Mouse (Mus musculus): ENCODE measurements around the gene Fcor.

Gene Fcor

DNA sequence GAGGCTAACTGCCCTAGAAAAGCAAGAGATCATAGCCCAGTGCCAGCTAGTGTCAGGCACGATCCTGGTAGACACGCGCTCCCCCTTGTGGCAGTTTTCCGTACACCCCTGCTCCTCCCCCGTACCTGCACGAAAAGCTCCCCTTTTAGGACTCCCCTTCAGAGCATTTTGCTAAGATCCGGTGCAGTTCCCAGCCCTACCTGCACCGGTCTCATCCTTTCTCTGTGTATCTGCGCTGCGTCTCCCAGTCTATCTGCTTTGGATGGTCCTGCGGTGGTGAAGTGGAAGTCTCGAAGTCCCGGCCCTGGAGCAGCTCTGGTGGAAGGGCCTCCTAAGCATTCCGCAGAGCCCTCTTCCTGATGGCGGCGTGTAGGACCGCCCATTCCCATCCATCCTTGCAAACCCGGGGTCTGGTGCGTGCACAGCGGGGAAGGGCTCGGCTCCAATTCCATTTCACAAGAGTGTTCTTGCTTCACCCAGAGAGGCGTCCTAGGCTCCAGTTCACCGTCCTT is at the start of gene Fcor:
TSS of gene Fcor (minus strand) at position 383 of the 512 bp plus-strand sequence.
- DNase-seq (ENCODE audit: low spot score), result peak; percentile 91

DNA sequence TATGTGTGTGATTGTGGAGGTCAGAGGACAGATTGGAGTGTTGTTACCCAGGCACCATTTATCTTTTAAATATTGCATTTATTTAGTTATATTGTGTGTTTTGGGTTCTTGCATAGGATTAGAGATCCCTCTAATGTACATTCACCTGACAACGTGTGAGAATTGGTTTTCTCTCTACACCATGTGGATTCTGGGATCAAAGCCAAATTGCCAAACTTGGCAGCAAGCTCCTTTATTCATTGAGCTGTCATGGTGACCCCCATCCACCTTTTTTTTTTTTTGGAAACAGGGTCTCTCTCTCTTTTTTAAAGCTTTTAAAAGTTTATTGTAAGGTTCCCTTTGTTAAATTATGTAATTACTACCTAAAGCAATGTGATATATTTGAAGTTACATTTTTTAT is 48.9 kb upstream of the Fcor start:
- no peak for DNase-seq (ENCODE audit: low spot score)

DNA sequence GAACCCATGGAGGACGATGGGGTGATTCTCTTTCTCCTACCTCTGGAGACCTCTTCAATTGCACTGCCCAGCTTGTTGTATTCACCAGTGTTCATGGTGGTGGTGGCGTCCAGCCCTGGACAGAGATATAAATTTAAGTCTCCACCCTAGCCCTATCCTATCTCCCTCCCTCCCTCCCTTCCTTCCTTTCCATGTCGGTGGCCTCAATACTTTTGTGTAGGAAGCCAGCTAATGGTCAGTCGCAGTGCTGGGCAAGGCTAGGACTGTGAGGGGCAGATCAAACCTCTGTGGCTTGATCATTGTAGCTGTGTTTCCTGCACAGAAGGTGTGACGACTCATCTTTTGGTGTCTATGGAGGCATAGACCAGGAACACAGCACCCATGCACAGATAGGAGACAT is 48.4 kb upstream of the Fcor start, which contains the start of gene Clec4g:
TSS of gene Clec4g (minus strand) at position 101 of the 400 bp plus-strand sequence.
- no peak for DNase-seq (ENCODE audit: low spot score)

DNA sequence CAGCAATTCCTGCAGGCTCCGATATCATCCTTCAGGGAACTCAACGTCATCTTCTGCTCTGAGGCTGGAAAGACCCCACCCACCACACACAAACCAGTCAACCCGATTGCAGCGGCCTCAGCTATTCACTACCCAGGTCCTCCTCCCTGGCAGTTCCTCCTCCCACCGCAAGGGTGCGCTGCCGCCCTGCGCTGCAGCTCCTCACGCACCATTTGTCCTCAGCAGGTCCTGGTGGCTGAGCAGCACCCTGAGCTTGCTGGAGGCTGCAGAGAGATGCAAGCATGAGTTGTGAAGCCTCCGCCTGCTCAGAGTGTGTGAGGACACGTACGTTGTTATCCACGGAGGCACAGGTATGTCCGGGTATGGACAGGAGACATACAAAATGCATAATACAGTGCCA is 46.4 kb upstream of the Fcor start:
- peak; percentile 75 for DNase-seq (ENCODE audit: low spot score)

DNA sequence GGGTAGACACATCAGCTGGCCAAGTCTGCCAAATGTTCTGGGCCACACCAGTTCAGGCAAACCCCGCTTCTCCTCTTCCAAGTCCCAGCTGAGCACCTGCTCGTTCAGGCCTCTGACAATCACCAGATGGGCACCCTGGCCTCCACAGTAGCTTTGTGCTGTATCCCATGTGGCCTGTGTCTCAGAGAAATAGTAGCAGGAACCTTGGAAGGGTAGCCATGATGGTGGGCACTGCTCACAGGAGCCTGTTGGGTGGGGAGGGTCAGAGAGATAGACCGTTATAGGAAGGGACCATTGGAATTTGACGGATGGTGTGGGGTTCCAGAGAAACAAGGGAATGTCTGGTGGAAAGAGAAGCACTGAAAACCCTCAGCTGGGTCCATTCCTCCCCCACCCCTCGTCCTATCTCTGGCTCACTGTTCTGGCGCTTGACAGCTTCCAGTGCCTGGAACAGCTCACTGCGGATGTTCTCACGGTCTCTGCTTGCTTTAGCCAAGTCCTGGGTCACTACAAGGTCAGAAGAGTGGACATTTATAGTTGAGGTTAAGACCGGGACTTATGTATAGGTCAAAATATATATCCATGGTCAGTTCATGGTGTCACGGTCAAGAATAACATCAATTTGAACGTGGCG is 45.3 kb upstream of the Fcor start:
- DNase-seq (ENCODE audit: low spot score), result no peak

DNA sequence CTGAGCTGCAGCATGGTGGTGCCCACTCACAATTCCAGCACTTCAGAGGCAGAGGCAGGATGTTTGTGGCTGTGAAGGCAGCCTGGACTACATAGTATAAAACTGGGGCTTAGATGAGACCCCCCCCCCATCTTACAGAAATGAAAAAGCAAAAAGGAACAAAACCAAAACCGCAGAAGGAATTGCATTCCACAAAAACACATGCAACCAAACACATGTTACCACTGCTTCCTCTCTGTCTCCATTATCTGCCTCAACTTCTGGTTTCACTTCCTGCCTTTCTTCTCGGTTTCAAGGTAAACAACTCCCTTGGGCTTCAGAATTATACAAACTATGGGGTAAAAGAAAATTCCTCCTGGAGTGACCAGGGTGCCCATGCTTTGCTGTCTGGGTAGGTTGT is 39.5 kb upstream of the Fcor start:
- no peak for DNase-seq (ENCODE audit: low spot score)

DNA sequence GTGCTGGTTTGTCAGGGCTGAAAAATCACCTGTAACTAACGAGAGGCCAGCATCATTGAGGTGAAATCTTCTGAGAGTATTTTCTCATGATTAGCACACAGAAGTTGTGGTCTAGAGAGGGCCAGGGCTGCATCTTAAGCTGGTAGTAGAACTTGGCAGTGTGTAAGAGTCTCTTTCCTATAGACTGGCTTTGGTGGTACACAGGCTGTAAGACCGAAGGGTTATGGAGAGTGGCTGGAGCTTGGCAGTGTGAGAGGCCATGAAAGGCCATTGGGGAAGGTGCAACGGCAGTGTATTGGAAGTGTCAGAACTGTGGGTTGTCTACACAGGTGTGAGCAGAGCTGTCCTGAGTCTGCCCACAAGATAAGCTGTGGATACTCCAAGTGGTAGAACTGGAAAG is 38.1 kb upstream of the Fcor start:
- no peak for DNase-seq (ENCODE audit: low spot score)

DNA sequence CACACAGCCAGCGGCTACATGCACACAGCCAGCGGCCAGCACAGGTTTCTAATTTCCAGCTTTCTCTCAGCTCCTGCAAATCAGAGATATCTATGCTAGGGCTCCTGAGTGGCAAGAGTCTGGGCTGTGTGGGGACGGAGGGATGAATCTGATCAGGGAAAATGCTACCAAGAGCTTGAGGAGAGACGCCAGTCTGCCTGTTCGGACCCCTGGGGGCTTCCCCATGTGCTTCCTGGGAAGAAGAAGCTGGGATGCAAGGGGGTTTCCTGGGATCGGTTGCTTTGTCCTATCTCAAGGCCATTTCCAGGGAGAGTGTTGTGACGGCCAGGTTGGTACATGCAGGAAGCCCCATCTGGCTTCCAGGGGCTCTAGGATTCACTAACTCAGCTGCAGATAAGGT is 35.4 kb upstream of the Fcor start:
- DNase-seq (ENCODE audit: low spot score), result no peak

DNA sequence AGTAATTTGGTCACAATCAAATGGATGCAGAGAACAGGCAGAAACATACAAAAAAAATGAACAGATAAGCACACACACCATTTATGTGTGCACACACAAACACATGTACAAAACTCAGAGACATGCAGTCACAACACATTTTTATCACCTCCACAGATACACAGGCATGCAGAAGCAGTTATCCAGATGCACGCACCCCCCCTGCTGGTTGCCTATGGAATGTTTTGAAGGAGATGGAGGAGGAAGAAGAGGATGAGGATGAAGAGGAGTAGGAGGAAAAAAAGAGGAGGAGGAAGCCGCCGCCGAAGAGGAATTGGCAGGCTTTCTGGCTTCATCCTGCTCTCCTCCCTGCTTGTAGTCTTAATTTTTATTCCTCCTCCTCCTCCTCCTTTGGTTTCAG is 33.5 kb upstream of the Fcor start:
- DNase-seq (ENCODE audit: low spot score), result peak; percentile 34

DNA sequence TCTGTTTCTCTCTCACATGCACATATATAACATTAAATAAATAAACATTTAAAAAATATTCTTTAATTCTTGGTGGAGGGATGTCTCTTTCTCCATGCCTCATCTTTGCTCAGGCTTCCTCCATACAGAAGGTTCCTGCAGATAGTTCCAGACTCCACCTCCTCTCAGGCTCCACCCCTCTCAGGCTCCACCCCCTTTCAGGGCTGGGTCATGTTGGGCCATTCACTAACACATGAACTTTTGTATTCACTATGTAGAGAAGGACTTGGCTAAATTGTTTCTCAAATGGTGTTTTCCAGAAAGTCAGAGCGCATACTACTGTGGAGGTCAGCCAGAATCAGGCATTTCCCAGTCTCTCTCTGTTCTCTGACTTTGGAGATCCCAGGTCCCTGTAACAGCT is 29.3 kb upstream of the Fcor start:
- DNase-seq (ENCODE audit: low spot score), result no peak

DNA sequence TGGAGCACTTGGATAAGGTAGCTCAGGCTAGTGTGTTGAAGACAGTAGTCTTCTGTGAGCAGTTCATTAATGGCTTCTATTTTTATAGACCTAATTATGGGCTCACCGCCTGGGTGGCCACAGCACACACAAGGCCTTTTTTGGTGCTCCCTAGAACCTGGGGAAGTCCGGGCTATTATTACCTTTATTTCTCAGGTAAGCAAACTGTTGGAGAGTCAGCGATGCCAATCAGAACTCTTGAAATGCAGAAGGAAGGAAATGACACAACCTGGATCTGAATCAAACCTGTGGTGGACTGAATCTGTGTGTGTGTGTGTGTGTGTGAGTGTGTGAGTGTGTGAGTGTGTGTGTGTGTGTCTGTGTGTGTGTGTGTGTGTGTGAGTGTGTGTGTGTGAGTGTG is 22.0 kb upstream of the Fcor start, which contains the start of gene Fcer2a:
TSS of gene Fcer2a (minus strand) at position 55 of the 400 bp plus-strand sequence.
- no peak for DNase-seq (ENCODE audit: low spot score)

DNA sequence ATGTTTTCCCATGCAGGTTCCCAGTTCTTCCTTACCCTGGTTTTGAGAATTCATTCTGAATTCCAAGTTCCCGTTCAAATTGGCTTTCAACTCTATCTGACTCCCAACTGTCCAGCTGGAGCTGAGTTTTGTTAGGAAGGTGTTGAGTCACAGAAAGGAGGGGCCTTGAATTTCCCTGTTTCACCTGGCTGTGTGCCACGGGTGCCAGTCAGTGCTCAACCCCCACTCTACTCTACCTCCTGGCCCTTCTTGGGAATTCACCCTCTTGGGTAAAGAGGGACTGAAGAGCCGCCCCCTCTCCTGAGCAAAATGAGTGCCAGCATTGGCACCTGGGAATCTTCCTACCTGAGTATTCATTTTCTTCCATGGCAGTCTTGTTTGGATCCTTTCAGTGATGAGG is 18.6 kb upstream of the Fcor start:
- DNase-seq (ENCODE audit: low spot score), result no peak

DNA sequence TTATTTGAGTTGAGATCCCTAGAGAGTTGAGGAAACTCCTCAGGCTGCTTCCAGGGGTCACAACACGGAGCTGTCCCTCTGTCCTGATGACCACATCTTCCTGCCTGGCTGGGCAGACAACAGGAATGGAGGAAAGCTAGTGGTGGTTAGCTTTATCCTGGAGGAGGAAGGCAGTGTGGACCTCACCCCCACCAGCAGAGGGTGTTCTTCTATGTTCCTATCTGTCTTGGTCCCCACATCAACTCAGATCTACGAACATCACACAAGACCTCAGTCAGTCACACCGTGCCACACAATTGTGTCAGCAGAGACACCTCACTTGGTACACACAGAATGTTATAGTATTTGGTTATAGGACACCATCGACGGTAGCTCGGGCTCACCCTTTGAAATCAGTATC is 15.4 kb upstream of the Fcor start:
- no peak for DNase-seq (ENCODE audit: low spot score)

DNA sequence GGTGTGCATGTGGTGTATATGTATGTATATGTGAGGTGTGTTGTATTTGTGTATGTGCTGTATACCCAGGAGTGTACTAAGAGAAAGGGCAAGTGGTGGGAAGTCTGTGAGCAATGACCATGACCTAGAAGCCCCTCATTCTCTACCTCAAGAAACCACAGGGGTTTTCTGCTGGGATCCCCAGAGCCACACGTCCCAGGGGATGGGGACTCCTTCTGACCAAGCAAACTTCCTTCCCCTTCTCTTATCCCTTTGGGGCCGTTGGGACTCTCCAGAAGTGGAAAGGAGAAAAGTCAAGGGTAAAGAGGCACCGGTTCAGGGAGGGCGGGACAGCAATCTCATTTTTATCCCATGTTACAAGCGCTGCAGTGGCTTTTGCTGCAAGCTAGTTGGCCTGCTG is 13.3 kb upstream of the Fcor start:
- DNase-seq (ENCODE audit: low spot score), result no peak

DNA sequence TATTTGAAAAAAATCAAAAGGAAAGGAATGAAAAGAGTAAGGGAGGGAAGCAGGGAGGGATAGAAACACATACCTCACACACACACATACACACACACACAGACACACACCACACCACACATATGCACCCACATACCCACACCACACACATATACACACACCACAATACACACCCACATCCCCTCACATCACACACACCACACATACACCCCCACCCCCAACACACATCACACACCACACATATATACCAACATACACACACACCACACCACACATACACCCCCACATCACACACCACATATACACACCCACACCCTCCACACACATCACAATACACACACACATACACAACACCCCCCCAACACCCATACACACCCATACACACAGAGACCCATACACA is 12.4 kb upstream of the Fcor start:
- no peak for DNase-seq (ENCODE audit: low spot score)

DNA sequence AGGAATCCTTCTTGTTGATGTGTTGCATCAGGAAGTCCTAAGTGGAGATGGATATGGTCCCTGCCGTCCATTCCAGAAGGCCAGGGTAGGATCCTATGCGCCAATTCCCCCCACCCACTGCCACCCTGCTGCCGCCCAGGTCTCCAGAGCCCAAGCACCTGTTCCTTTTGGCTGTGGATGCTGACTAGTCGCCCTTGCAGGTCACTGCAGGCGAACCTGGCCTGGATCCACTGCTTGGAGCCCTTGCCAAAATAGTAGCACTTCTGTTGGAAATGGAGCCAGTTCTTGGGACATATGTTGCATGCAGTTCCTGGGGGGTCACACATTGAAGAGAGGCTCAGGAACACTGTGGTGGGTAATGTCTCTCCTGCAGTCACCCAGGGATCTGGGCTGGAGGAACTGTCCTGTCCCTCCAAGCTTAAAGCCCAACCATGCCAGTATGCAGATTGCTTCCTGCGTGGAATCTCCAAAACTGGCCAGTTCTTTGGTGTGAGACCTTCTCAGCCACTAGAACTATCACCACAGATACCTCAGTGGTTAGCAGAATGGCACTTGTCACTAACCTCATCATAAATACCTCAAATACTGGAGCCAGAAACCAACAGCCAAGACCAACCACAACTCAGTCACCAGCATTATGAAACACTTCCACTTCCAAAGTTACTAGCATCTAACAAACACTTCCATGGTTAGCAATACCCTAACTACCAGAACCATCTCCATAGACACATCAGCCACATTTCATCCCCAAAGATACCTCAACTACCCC is 11.4 kb upstream of the Fcor start:
- DNase-seq (ENCODE audit: low spot score), result no peak

DNA sequence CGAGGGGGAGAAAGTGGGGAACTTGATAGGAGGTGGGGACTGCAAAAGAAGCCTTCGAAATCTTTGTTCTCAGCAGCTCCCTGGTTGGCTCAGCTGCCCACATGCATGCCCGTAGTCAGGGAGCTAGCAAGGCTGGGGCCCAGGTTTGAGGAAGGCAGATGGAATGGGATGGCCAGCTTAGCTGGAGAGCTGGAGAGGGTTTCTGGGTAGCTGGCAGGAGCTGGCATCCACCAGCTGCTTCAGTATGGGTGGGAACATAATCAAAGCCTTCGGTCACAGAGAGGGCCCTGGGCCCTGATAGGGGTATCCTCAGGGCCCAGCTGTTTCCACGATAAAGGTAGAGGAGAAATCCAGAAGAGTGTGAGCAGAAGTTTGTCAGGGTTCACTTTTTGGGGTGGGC is 10.3 kb upstream of the Fcor start:
- DNase-seq (ENCODE audit: low spot score), result no peak

DNA sequence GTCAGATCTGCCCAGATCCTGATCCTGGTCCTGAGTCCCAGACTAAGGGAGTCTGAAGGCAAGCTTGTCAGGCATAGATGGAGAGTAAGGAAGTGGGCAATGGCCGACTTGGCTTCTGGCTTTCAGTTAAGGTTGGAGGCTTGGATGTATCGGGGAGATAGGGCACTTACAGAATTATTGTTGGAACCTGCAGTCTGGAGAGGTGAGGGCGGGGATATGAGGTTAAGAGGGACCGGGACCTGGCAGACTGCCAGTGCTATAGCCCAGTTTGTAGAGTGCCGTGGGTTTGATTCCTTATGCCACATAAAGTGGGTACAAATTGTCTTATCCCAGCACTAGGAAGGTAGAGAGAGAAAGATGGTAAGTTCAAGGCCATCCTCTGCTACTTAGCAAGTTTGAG is 7.5 kb upstream of the Fcor start:
- no peak for DNase-seq (ENCODE audit: low spot score)

DNA sequence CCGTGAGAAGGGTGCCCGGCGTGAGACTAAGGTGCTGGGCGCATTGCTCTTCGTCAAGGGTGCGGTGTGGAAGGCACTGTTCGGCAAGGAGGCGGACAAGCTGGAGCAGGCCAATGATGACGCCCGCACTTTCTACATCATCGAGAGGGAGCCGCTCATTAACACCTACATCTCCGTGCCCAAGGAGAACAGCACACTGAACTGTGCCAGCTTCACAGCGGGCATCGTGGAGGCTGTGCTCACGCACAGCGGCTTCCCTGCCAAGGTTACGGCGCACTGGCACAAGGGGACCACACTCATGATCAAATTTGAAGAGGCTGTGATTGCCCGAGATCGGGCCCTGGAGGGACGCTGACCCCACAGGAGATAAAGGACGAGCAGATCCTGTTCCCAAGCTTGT is 7.1 kb upstream of the Fcor start:
- DNase-seq (ENCODE audit: low spot score), result no peak

DNA sequence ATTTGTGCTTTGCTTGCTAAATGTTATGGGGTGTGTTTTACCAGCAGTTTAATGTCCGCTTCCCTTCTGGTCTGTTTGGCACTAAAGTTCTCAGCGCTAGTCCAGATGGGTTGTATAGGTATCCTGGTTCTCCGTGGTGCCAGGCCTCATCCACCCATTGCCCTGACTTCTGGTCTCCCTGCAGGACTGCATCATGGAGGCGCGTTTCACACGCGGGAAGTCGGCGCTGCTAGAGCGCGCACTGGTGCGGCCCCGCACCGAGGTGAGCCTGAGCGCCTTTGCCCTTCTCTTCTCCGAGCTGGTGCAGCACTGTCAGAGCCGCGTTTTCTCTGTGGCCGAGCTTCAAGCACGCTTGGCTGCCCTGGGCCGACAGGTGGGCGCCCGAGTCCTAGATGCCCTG is 6.7 kb upstream of the Fcor start:
- DNase-seq (ENCODE audit: low spot score), result no peak

DNA sequence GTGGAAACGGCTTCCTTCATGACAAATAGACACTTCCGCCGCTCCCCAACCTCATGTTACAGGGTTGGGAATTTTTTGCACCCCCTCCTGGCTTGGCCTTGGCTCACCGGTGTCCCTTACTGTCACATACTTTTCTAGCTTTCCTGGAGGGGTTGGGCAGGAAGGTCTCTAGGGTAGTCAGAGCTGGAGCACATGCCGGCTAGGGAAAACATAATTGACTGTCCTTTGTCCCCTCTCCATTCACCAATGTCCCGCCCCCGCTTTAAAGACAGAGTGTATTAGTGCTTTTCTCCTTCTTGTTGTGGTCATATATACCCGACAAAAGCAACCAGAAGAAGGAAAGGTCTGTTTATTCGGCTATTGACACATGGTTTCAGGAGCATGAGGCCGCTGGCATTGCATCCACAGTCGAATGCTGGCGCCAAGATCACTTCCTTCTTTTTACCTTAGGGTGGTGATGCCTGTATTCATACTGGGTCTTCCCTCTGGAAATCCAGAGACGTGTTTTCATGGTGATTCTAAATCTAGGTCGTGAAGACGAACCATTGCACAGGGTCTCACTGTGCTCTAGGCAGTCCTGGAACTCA is 4.9 kb upstream of the Fcor start:
- DNase-seq (ENCODE audit: low spot score), result peak; percentile 8

DNA sequence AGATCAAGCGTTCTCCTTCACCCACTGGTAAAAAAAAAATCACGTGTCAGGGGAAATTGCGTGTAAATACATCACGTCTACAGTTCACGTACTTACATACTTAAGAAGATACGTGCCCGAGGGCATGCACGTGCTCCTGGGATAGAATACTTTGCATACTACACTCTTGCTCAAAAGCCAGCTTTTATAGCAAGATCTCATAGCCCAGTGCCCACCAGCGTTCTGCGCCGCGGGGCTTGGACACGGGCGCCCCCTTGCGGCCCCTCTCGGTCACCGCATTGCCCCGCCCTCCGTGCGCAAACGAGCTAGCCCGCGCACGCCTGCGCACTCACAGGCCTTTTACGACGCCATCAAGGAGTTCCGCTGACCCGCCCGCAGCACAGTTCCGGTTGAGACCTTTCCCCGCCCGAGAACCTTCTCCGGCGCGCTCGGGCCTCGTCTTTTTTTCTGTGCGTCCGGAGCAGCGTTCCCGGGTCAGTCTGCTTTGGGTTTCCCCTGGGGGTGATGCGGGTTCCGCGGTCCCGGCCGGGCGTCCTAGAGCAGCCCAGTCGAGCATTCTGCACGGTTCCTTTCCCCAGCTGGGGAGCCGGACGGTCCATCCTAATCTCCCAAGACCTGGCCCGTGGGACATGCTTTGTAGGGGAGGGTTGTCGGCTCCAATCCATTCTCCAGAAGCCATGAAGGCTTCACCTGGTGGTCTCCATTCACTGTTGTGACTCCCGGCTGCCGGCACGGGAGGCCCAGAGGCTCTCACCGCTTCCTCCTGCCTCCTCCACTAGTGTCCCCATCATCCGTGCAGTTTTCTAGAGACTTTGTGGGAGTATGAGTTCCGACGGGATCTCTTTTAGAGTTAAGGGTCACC is 4.2 kb upstream of the Fcor start, which contains the start of gene Trappc5:
TSS of gene Trappc5 (plus strand) at position 169 of the 862 bp plus-strand sequence.
- peak; percentile 97 for DNase-seq (ENCODE audit: low spot score)

Measured in retina, embryonic 14.5 days (tissue).